Mouse (Mus musculus) monocyte, adult 2 months (primary cell): ENCODE results near the gene Tulp4.
"Not testable (repeated sequence)": the region's sequence is repeated elsewhere in the genome, so short reads cannot be mapped to it uniquely, and the experiment has no call there.

ENCODE experiments used
- DNase-seq, 2 experiments: peaks; one replicate each; pipeline ENCODE4 v3.0.0; 2022; ENCODE audit warnings: low spot score in 2 of 2, low read depth in 1 of 2

Tulp4 gene

DNA sequence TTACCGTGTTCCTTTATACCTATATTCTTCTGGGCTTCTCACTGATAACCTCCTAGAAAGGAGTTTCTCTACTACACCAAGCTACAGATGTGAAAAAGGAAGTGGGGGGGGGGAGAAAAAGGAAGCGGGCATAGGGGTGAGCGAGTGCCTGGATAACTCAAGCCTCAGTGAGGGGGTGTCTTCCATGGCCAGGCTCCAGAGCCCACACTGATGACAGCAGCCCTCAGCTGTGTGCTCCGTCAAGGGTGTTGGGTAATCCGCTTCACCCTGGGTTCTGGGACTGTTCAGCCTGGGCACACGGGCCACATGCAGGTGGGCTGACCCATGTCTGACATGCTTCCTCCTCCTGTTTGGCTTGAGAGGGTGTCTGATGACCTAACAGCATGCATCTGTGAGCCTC lies 165.7 kb downstream of the Tulp4 start:
- not testable (repeated sequence) for DNase-seq

DNA sequence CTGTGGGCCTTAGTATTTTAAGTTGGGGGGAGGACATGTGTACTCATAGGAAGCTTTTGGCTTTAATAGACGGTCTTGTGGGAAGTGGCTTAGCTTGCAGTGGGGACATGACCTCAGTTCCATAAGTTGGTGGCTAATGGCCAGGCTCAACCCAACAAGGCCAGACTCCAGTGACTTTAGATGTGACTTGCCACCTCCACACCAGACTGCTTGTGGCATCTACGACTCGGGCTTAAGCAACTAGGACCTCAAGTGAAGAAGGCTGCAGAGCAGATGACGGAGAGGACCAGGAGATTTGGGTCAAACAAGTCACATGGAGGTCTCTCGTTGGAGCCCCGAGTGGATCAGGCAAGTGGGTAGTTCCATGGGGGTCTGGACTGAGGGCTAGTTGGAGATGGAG lies 168.5 kb downstream of the Tulp4 start:
- DNase-seq = not testable (repeated sequence)

DNA sequence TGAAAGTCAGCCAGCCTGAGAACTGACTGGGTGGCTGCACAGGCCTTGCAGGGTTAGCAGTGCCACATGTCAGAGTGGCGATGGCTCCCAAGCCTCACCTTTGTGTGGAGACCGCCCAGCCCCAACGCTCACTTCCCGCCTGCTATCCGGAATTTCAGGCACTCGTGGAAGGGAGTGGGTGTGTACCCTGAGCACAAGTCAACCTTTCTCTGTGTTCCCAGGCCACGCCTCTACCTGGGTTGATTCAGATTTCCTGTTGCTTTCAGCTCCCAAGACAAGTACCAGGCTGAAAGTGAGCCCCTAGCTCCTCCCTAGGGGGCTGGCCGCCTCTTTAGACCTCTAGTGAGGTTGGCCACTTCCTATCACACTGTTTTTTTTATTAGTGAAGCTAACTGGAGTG lies 173.0 kb downstream of the Tulp4 start:
- not testable (repeated sequence) for DNase-seq

DNA sequence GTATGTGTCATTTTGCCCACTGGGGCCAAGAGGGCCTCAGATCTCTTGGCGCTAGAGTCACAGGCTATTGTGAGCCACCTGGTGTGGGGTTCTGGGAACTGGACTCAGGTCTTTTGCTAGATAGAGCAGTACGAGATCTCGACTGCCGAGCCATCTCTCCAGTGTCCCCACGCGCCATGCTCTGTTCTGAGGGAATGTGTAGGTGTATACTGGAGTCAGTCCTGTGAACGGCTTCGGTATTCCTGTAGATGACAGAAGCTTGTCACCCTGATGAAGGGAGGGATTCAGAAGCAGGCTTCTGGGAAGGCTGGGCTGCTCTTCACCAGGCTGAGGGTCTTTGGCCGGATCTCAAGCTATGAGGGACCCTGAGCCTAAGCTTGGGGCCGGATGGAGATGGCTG lies 173.5 kb downstream of the Tulp4 start:
- DNase-seq = not testable (repeated sequence)

DNA sequence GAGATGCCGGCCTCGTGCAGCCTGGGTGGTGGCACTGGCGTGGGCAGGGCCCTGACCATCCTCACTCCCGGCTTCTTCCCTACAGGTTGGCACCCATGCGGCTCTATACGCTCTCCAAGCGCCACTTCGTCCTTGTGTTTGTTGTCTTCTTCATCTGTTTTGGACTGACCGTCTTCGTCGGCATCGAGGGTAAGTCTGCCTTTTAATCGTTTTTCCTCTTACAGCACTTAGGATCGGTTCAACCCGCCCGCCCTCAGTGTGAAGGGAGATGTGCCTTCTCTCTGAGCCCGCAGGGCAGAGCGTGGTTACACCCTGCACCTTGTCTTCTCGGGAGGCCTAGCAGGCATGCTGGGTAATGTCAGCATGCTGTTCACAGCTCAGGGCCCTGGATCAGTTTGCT lies 174.3 kb downstream of the Tulp4 start:
- DNase-seq = not testable (repeated sequence)

DNA sequence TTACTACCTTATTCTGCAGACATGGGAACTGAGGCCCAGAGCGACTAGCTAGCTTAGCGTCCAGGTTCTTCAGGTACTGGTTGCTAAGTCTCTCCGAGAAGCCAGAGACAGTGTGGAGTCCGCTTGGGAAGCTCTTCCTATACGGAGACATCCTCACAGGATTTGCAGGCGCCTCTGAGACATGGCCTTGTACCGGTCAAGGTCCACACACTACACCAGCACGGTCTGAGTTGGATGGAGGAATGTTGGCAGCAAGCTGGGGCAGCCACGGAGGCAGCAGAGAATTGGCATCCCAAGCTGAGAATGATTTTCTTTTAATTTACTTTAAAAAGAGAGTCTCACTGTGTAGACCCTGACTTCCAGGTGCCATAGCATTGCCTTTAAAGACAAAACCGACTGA lies 176.9 kb downstream of the Tulp4 start:
- DNase-seq = not testable (repeated sequence)

DNA sequence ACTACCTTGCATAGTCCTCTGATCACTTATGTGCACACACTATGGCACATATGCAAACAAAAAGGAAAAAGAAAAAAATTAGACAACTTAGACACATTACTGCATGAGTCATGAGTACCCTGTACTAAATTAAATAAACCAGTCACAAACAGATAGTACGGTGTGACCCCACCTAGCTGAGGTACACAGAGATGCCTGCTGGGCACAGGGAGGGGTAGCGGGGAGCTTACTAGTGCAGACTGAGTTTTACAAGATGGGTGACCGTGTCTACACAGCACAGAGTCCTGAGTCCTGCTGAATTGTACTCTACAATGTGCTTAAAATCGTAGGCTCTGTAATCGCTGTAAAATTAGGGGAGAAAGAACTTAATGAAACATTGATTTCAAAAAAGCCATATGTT lies 179.9 kb downstream of the Tulp4 start:
- DNase-seq = not testable (repeated sequence)

DNA sequence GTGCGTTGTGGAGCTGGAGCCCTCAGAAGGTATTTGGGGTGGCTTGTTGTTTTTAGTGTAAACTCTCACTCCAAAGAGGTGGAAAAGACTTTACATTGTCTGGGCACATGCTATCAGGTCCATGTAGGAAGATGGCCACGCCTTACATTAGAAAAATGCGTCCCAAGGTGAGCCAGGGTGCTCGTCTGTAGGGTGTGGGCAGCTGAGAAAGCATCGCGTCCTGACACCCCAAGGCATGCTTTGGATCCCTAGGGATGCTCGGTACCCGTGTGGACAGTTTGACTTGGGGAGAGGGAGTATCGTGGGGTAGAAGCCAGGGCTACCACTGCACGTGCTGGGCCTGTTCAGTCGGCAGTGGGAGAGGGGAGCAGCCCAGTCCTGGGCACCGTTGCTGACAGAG lies 182.8 kb downstream of the Tulp4 start:
- not testable (repeated sequence) for DNase-seq

DNA sequence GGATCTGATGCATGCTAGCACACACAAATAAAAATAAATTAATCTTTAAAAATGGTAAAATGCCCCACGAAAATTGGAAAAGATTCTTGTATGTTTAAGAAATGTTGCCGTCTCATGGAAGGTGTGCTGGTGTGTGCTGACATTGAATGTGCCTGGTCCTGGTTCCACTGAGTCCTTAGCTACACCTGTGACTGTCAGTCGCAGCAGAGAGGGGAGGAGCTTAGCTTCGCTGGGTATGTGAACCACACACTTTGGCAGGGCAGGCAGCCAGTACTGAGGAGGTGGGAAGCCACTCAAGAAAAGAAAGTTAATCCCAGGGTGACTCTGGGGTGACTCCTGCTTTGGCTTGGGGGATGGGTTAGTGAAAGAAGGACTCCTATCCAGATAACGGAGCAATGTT lies 187.6 kb downstream of the Tulp4 start:
- DNase-seq = not testable (repeated sequence)

DNA sequence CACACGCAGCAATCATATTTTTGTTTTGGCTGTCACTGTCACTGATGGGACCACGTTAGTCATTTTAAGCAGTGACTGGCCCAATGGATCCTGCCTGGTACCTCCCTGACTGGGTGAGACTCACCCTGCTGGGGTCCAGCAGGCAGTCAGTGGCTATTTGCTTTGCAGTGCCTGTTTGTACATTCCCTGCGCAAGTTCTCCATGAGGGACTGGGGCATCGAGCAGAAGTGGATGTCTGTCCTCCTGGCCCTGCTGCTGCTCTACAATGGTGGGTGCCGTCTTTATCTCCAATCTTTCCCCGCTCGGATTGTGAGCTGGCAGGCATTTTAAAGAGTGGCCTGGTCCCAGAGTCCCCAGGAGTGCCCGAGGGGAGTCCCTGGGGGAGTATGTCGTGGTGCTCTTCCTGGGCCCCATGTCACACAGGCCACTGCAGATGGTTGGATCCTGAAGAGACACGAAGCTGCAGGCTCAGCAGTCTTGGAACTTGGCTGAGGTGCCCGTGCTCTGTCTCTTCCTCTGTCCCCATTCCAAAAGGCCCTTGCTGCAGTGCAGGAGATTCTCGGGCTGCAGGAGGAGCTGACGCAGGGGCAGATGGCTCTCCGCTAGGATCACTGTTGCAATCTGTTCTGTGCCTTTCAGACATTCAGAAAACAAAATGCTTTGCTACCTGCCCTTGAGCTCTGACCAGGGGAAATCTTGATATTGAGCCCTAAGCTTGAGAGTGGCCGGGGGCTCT lies 191.0 kb downstream of the Tulp4 start:
- not testable (repeated sequence) for DNase-seq

DNA sequence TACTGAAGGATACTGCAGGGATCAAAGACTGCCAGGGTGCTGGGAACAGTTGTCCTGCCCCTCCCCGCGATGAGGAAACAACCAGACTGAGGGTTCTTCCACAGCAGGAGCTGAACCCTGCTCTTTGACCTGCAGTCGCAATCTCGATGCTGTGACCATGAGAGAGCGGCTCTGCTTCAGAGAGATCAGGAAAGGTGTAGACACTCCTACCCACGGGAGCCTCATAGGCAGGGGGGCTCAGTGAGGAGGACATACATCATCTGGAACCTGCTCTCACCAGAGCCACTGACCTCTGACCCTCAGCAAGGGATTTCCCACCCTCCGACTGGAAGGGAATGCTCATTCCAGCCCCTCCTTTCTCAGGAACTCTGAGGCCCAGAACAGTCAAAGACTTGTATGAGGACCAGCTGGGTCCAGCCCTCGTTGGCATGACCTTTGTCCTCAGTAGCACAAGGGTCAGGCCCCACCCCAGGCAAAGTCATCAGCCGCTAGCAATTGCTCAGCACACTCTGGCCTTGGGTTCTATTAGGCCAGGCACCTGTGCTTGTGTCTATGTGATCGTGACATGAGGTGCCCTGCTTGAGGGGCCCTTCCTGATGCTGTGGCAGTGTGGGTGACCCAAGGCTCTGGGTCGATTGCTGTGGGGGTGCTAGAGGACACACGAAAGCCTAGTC lies 194.1 kb downstream of the Tulp4 start:
- DNase-seq = not testable (repeated sequence)
